Mouse (Mus musculus) heart, postnatal 0 days (tissue): ENCODE measurements around the gene Armcx3.

Experiments used
- CTCF ChIP-seq: IDR thresholded peaks from 2 replicates; pipeline ENCODE4 v1.5.1; 2016; ENCODE audit warnings: antibody characterized with exemption, control low read depth, low read depth
- EP300 ChIP-seq: IDR thresholded peaks from 2 replicates; pipeline ENCODE4 v1.6.1; 2016; ENCODE audit warnings: antibody characterized with exemption, low read depth

- TF ChIP-seq CTCF (peak; percentile 68), EP300 (no peak)
Observed at GRCm38 (mm10) chrX:134729778-134730177, 26.6 kb upstream of the Armcx3 start.
